In genomic region chr17:22739581-22740178, GRCm38 (mm10) we compare ENCODE assay signal across 8 mouse cellular contexts.
DNase-seq lines count a peak whose midpoint lies in the region; ATAC-seq lines count a peak whose summit lies in the region.

No protein-coding gene starts in this region.

- H3K4me2 ChIP-seq in embryonic facial prominence, embryonic 13.5 days: peak overlapping the region; percentile 62
- peak overlapping the region; percentile 69 for H3K4me2 ChIP-seq in limb, embryonic 12.5 days
- peak overlapping the region; percentile 52 for H3K4me2 ChIP-seq in midbrain, embryonic 14.5 days (ENCODE audit: low read length)

- peak overlapping the region; percentile 61 for H3K4me3 ChIP-seq in embryonic facial prominence, embryonic 13.5 days
- H3K4me3 ChIP-seq in limb, embryonic 12.5 days (replicated peaks): peak overlapping the region; percentile 60
- H3K4me3 ChIP-seq in midbrain, embryonic 14.5 days (replicated peaks; ENCODE audit: low read depth, low read length): peak overlapping the region; percentile 55

- H3K27me3 ChIP-seq in embryonic facial prominence, embryonic 13.5 days: no peaks in the 10 kb centered on the region
- H3K27me3 ChIP-seq in limb, embryonic 12.5 days: no peaks in the 10 kb centered on the region
- no peaks in the 10 kb centered on the region for H3K27me3 ChIP-seq in midbrain, embryonic 14.5 days (ENCODE audit: control insufficient read depth, insufficient read depth, low read length)

- H3K27ac ChIP-seq in embryonic facial prominence, embryonic 13.5 days: peak overlapping the region; percentile 83
- peak overlapping the region; percentile 88 for H3K27ac ChIP-seq in limb, embryonic 12.5 days
- H3K27ac ChIP-seq in midbrain, embryonic 14.5 days (replicated peaks; ENCODE audit: low read depth, low read length): peak overlapping the region; percentile 87

- DNase-seq in B cell, adult 2 months: peak; percentile 37 to 41
- peak; percentile 60 to 69 for DNase-seq in adrenal gland, postnatal 36 days
- DNase-seq in heart, adult 8-10 months (ENCODE audit: low spot score): peak; percentile 57
- peak; percentile 28 to 49 for DNase-seq in kidney, adult 8-10 months
- peak; percentile 88 for DNase-seq in midbrain, embryonic 14.5 days
- peak; percentile 8 to 10 for DNase-seq in spleen, postnatal 36 days (ENCODE audit: low spot score in 2 of 2)

- ATAC-seq in embryonic facial prominence, embryonic 13.5 days (ENCODE audit: insufficient number of reproducible peaks, insufficient read depth, low FRiP score, low TSS enrichment, low read depth): peak; percentile 72
- ATAC-seq in limb, embryonic 12.5 days (ENCODE audit: insufficient number of reproducible peaks, insufficient read depth, low FRiP score, low TSS enrichment, low read depth): peak; percentile 88
- ATAC-seq in midbrain, embryonic 14.5 days (ENCODE audit: low FRiP score, low TSS enrichment): peak; percentile 94

- H3K9me3 ChIP-seq in embryonic facial prominence, embryonic 13.5 days: peaks cover 12% of the 10 kb centered on the region; the same call in 1 of the 2 replicates
- H3K9me3 ChIP-seq in limb, embryonic 12.5 days: no peaks in the 10 kb centered on the region; the same call in 1 of the 2 replicates
- peaks cover 8% of the 10 kb centered on the region for H3K9me3 ChIP-seq in midbrain, embryonic 14.5 days (ENCODE audit: control insufficient read depth, low read length)

- under 1% methylated on average over 25 of the region's 25 CpGs for WGBS in embryonic facial prominence, embryonic 13.5 days
- WGBS in limb, embryonic 12.5 days: under 1% methylated on average over 25 of the region's 25 CpGs
- WGBS in midbrain, embryonic 14.5 days: under 1% methylated on average over 25 of the region's 25 CpGs

- H3K4me1 ChIP-seq in embryonic facial prominence, embryonic 13.5 days: peaks cover 7% of the 10 kb centered on the region; the same call in 1 of the 2 replicates
- peaks cover 7% of the 10 kb centered on the region for H3K4me1 ChIP-seq in limb, embryonic 12.5 days (replicated peaks)
- no peaks in the 10 kb centered on the region for H3K4me1 ChIP-seq in midbrain, embryonic 14.5 days (ENCODE audit: control insufficient read depth, insufficient read depth, low read length)

- peak overlapping the region; percentile 76 for H3K9ac ChIP-seq in embryonic facial prominence, embryonic 13.5 days
- H3K9ac ChIP-seq in limb, embryonic 12.5 days (replicated peaks): peak overlapping the region; percentile 71
- H3K9ac ChIP-seq in midbrain, embryonic 14.5 days (replicated peaks; ENCODE audit: low read length): peak overlapping the region; percentile 57

- peaks cover 20% of the 10 kb centered on the region for H3K36me3 ChIP-seq in embryonic facial prominence, embryonic 13.5 days
- peaks cover 17% of the 10 kb centered on the region for H3K36me3 ChIP-seq in limb, embryonic 12.5 days
- 0 out of 2 replicates have a peak, but pooled peaks cover 5% of the 10 kb centered on the region for H3K36me3 ChIP-seq in midbrain, embryonic 14.5 days (ENCODE audit: control insufficient read depth, insufficient read depth, low read length)

Comparison
In these comparisons a context has a peak if more than half of its experiments do, and no peak if none do; other contexts are left out.
1. Peak in every context shown above with its lines: DNase-seq, ATAC-seq, H3K4me3 ChIP-seq and H3K27ac ChIP-seq.
2. DNase-seq: peak in every context shown above with its lines; median percentile 88 in midbrain, embryonic 14.5 days; 64 in adrenal gland, postnatal 36 days; 57 in heart, adult 8-10 months; 39 in B cell, adult 2 months; 38 in kidney, adult 8-10 months; 9 in spleen, postnatal 36 days.